Mouse (Mus musculus): ENCODE measurements around the gene Gdpd3.
A peak's percentile ranks its signal among the peaks of the same experiment; 100 is the strongest.
"Not testable (repeated sequence)": the region's sequence is repeated elsewhere in the genome, so short reads cannot be mapped to it uniquely, and the experiment has no call there.

Gdpd3 gene

GRCm38 (mm10) chr7:126761529-126762067, 4.5 kb upstream of the Gdpd3 start:
- DNase-seq: no peak

GRCm38 (mm10) chr7:126762471-126763008, 3.6 kb upstream of the Gdpd3 start:
- no peak for DNase-seq

- no peak for DNase-seq
Measured at GRCm38 (mm10) chr7:126765540-126765939, 594 bp upstream of the Gdpd3 start.

GRCm38 (mm10) chr7:126767001-126767400, 867 bp downstream of the Gdpd3 start:
- no peak for DNase-seq

- no peak for DNase-seq
Measured at GRCm38 (mm10) chr7:126770784-126771183, 4.7 kb downstream of the Gdpd3 start.

GRCm38 (mm10) chr7:126773351-126773750, 7.2 kb downstream of the Gdpd3 start:
- no peak for DNase-seq

GRCm38 (mm10) chr7:126774463-126774862, 8.3 kb downstream of the Gdpd3 start:
- DNase-seq: no peak

- DNase-seq: no peak
Measured at GRCm38 (mm10) chr7:126775185-126775977, 9.2 kb downstream of the Gdpd3 start.

- DNase-seq: no peak
Measured at GRCm38 (mm10) chr7:126775978-126776234, 9.8 kb downstream of the Gdpd3 start.

- peak; percentile 94 for DNase-seq
Measured at GRCm38 (mm10) chr7:126776598-126777057, 10.5 kb downstream of the Gdpd3 start, which contains the start of gene Ypel3. Gene Ypel3 (plus strand): TSS chr7:126776955.

GRCm38 (mm10) chr7:126777476-126777875, 11.3 kb downstream of the Gdpd3 start:
- DNase-seq: no peak

- no peak for DNase-seq
Measured at GRCm38 (mm10) chr7:126778147-126778546, 12.0 kb downstream of the Gdpd3 start.

GRCm38 (mm10) chr7:126779101-126779500, 13.0 kb downstream of the Gdpd3 start:
- not testable (repeated sequence) for DNase-seq

- DNase-seq: peak; percentile 92
Measured at GRCm38 (mm10) chr7:126779983-126780970, 14.1 kb downstream of the Gdpd3 start.

- no peak for DNase-seq
Measured at GRCm38 (mm10) chr7:126780971-126781635, 15.0 kb downstream of the Gdpd3 start, which contains the start of gene Tbx6. Gene Tbx6 (plus strand): TSS chr7:126781483.

- no peak for DNase-seq
Measured at GRCm38 (mm10) chr7:126781661-126782370, 15.7 kb downstream of the Gdpd3 start.

GRCm38 (mm10) chr7:126782693-126783092, 16.6 kb downstream of the Gdpd3 start:
- no peak for DNase-seq

GRCm38 (mm10) chr7:126784469-126784868, 18.3 kb downstream of the Gdpd3 start:
- DNase-seq: no peak

GRCm38 (mm10) chr7:126785056-126785455, 18.9 kb downstream of the Gdpd3 start:
- no peak for DNase-seq

GRCm38 (mm10) chr7:126786142-126786541, 20.0 kb downstream of the Gdpd3 start:
- DNase-seq: no peak

- DNase-seq: no peak
Measured at GRCm38 (mm10) chr7:126789141-126789540, 23.0 kb downstream of the Gdpd3 start.
